Mouse (Mus musculus): ENCODE data around the gene Adra2b. TPM values are rescaled to one million over a fixed set of nuclear protein-coding genes. Genes with fewer than 3 reads are reported as not detected.

The Adra2b gene
- total RNA-seq, 4 experiments from 2014 or later = 0.96 to 1.2 (median 1.0) TPM

- DNase-seq (ENCODE audit: low spot score in 2 of 2) = no peak
These were observed 16.2 kb downstream of the Adra2b start for GRCm38 (mm10) chr2:127379250-127379649.

DNA sequence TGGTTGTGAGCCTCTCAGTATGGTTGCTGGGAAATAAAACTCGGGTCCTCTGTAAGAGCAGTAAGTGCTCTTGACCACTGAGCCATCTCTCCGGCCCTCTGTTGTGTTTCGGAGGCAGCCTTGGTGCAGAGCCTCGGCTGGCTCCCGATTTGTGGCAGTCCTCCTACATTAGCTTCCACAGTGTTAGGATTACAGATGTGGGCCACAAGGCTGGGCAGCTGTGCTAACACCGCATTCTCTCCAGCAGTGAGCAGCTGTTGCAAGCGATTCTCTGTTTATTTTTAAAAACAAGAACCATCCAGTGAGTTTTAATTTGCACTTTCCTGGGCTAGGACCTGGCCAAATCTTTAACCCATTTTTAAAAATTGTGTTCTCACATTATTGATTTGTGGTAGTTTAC, 20.9 kb downstream of the Adra2b start:
- DNase-seq (ENCODE audit: low spot score in 2 of 2) = no peak

GRCm38 (mm10) chr2:127387521-127387920, 24.5 kb downstream of the Adra2b start:
- no peak for DNase-seq (ENCODE audit: low spot score in 2 of 2)

- DNase-seq (ENCODE audit: low spot score in 2 of 2) = no peak
These were observed 27.3 kb downstream of the Adra2b start for GRCm38 (mm10) chr2:127390352-127390751.

- no peak for DNase-seq (ENCODE audit: low spot score in 2 of 2)
These were observed 27.8 kb downstream of the Adra2b start for GRCm38 (mm10) chr2:127390846-127391245.

- DNase-seq (ENCODE audit: low spot score in 2 of 2) = no peak
These were observed 28.3 kb downstream of the Adra2b start for GRCm38 (mm10) chr2:127391323-127391722.

DNA sequence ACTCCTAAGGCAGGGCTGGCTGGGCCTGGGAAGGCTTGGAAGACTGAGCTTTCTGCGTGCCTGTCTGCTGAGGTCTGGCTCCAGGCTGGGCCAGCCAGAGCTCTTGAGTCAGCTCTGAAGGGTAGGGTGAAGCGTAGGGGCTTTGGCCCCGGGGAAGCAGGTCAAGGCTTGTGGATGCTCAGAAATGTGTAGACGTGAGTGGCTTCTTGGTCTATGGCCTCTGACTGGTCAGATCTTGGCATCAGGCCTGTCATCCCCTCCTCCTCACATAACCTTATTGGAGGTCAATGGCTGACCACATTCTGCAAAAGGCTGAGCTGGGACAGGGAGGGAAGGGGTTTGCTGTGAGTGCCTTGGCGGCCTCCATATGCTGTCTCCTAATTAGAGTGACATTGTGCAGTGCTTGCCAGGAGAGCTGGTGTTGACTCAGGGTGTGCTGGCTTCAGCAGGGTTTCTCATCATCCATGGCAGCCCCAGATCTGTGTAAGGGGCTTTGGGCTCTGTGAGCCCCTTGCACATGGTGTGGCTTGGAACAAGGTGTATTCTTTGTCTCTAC, 31.7 kb downstream of the Adra2b start:
- no peak for DNase-seq (ENCODE audit: low spot score in 2 of 2)

GRCm38 (mm10) chr2:127398738-127399137, 35.7 kb downstream of the Adra2b start:
- DNase-seq (ENCODE audit: low spot score in 2 of 2) = no peak

GRCm38 (mm10) chr2:127411126-127411525, 48.1 kb downstream of the Adra2b start:
- DNase-seq (ENCODE audit: low spot score in 2 of 2) = no peak

- no peak for DNase-seq (ENCODE audit: low spot score in 2 of 2)
These were observed 52.8 kb downstream of the Adra2b start for GRCm38 (mm10) chr2:127415806-127416205.

- no peak for DNase-seq (ENCODE audit: low spot score in 2 of 2)
These were observed 53.7 kb downstream of the Adra2b start for GRCm38 (mm10) chr2:127416706-127417105.

Other genes with a start within 250 kb of the Adra2b start
- gene Ncaph, start 229.3 kb upstream of the Adra2b start, total RNA-seq (2022) = 1 to 10 TPM; 1.6 to 3.5 (median 3.1) TPM
- gene Itpripl1, start 219.8 kb upstream of the Adra2b start, total RNA-seq (2022) = 1 to 10 TPM; 1.9 to 5.1 (median 3.6) TPM
- 1 to 10 TPM in 2 of 4 experiments, under 1 TPM in 2; 0.75 to 1.4 (median 1.1) TPM for gene 1810024B03Rik, start 154.9 kb upstream of the Adra2b start, total RNA-seq (2022)
- 10 to 100 TPM; 87.6 to 94.2 (median 90.7) TPM for gene Snrnp200, start 154.8 kb upstream of the Adra2b start, total RNA-seq (2022)
- 10 to 100 TPM; 75.5 to 84.2 (median 81.0) TPM for gene Ciao1, start 115.4 kb upstream of the Adra2b start, total RNA-seq (2022)
- gene Tmem127, start 115.3 kb upstream of the Adra2b start, total RNA-seq (2022) = 10 to 100 TPM; 71.7 to 82.1 (median 77.1) TPM
- 100 to 1,000 TPM in 2 of 4 experiments, 10 to 100 TPM in 2; 92.3 to 106 (median 97.9) TPM for gene Stard7, start 93.0 kb upstream of the Adra2b start, total RNA-seq (2022)
- gene Dusp2, start 27.0 kb upstream of the Adra2b start, total RNA-seq (2022) = 1 to 10 TPM; 2.4 to 3.3 (median 2.5) TPM
- not detected for gene Astl, start 24.6 kb upstream of the Adra2b start, total RNA-seq (2022)
- under 1 TPM; 0.27 to 0.63 (median 0.39) TPM for gene Gpat2, start 62.0 kb downstream of the Adra2b start, total RNA-seq (2022)
- gene Fahd2a, start 81.4 kb downstream of the Adra2b start, total RNA-seq (2022) = 10 to 100 TPM; 19.1 to 24.8 (median 21.9) TPM
- gene Kcnip3, start 158.9 kb downstream of the Adra2b start, total RNA-seq (2022) = 100 to 1,000 TPM; 120 to 130 (median 126) TPM
- gene Prom2, start 178.3 kb downstream of the Adra2b start, total RNA-seq (2022) = under 1 TPM; 0.26 to 0.50 (median 0.38) TPM
- 1 to 10 TPM; 6.7 to 9.4 (median 8.2) TPM for gene Zfp661, start 223.9 kb downstream of the Adra2b start, total RNA-seq (2022)
- 100 to 1,000 TPM in 1 of 4 experiments, 10 to 100 TPM in 3; 91.4 to 102 (median 95.6) TPM for gene Mrps5, start 224.0 kb downstream of the Adra2b start, total RNA-seq (2022)